Mouse (Mus musculus): ENCODE results near the gene Hoxa9. TPM values are rescaled to one million over a fixed set of nuclear protein-coding genes. Genes with fewer than 3 reads are reported as not detected.

Hoxa9 gene
- polyA plus RNA-seq, 1 experiment, result 13.6 TPM

DNA sequence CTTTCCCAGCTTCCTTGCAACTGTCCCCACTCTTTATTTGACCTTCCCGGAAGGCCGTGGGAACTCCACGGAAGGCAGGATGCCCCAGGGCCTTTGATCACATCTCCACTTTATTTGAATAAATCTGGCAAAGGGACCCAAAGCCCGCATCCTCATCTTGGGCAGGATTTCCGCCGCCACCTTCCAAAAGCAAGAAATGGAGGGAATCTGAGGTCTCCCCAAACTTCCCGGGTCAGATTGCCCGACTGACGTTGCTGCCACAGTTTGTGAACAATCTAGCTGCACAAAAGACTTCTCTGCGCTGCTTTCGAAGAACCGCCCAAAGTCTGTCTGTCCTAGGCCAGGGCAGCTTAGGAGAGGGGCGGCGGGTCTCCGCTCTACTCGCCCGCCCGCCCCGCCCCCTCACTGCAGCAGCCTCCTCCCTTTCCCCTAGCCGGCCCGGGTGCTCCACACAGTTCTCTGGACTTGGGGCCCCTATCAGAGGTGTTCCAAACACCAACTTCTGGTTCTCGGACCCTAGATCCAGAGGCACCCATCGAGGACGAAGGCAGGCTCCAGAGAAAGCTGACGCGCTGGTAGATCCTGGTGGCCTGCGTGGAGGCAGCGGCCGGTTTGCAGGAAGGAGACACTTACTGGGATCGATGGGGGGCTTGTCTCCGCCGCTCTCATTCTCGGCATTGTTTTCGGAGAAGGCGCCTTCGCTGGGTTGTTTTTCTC is 5.8 kb downstream of the Hoxa9 start:
- TF ChIP-seq CTCF (IDR thresholded peaks at IDR 0.05; ENCODE audit: borderline replicate concordance, insufficient read depth, low read length) (no peak), POLR2A (IDR thresholded peaks at IDR 0.05; ENCODE audit: low read depth, low read length) (no peak)
- Histone ChIP-seq H3K4me1 (ENCODE audit: control insufficient read depth, insufficient read depth, low read length) (no peaks in the 10 kb centered on the region), H3K4me3 (ENCODE audit: insufficient read depth, low read length) (peak overlapping the region; percentile 74), H3K27ac (ENCODE audit: insufficient read depth, low read length) (0 out of 2 replicates have a peak overlapping the region, but pooled peaks have one; percentile 66)

DNA sequence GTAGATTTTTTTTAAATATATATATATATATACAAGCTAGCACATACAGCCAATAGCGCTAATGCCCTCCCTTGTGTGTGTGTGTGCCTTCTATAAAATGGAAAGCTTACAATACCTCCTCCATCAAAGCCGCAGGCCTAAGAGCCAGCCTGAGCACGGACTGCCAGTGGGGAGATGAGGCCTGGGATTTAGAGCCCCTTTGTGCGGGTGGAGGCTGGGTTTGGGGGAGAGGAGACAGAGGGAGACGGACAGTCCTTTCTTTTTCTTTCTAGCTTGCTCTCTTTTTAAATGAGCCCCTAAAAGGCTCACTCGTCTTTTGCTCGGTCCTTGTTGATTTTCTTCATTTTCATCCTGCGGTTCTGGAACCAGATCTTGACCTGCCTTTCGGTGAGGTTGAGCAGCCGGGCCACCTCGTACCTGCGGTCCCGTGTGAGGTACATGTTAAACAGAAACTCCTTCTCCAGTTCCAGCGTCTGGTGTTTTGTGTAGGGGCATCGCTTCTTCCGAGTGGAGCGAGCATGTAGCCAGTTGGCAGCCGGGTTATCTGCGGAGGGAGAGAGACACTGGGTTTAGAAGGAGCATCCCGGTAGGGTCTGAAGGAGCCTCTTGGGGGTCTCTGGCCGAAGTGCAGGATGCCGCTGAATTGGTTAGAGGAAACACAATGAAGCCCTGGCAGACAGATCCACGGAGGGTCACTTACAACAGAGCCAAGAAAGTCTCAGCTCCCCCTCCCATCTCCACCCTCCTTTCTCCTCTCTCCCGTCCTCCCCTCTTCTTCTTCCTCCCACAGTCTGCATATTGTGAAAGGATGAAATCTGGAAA is 6.7 kb downstream of the Hoxa9 start:
- H3K27ac ChIP-seq (ENCODE audit: insufficient read depth, low read length), result peak overlapping the region; percentile 32; the same call in 1 of the 2 replicates
- peak overlapping the region; percentile 74 for H3K4me3 ChIP-seq (ENCODE audit: insufficient read depth, low read length)
- TF ChIP-seq CTCF (IDR thresholded peaks at IDR 0.05; ENCODE audit: borderline replicate concordance, insufficient read depth, low read length) (no peak), POLR2A (IDR thresholded peaks at IDR 0.05; ENCODE audit: low read depth, low read length) (no peak)
- H3K4me1 ChIP-seq (ENCODE audit: control insufficient read depth, insufficient read depth, low read length), result no peaks in the 10 kb centered on the region

DNA sequence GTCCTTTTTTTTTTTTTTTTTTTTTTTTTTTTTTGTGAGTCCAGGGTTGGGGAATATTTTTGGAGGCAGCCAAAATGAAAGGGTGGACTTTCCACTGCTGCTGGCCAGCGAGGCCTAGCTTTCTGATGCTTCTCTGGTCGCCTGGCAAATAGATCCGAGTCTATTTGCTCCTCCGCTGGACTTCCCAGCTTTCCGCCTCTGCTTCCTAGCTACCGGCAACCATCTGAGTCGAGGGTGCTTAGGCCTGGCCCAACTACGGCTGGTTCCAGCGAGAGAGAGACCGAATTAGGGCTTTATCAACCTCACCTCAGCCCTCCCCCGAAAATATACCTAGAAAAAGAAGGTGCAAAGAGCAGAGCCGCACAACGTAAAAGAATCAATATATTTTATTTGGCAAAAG is 8.2 kb downstream of the Hoxa9 start:
- 0 out of 2 replicates have a peak, but pooled peaks have one; percentile 18 for TF ChIP-seq POLR2A (IDR thresholded peaks at IDR 0.05; ENCODE audit: low read depth, low read length)
- no peak for TF ChIP-seq CTCF (IDR thresholded peaks at IDR 0.05; ENCODE audit: borderline replicate concordance, insufficient read depth, low read length)
- no peaks in the 10 kb centered on the region for H3K4me1 ChIP-seq (ENCODE audit: control insufficient read depth, insufficient read depth, low read length)
- peak overlapping the region; percentile 78 for H3K27ac ChIP-seq (ENCODE audit: insufficient read depth, low read length)
- H3K4me3 ChIP-seq (ENCODE audit: insufficient read depth, low read length), result peak overlapping the region; percentile 46

DNA sequence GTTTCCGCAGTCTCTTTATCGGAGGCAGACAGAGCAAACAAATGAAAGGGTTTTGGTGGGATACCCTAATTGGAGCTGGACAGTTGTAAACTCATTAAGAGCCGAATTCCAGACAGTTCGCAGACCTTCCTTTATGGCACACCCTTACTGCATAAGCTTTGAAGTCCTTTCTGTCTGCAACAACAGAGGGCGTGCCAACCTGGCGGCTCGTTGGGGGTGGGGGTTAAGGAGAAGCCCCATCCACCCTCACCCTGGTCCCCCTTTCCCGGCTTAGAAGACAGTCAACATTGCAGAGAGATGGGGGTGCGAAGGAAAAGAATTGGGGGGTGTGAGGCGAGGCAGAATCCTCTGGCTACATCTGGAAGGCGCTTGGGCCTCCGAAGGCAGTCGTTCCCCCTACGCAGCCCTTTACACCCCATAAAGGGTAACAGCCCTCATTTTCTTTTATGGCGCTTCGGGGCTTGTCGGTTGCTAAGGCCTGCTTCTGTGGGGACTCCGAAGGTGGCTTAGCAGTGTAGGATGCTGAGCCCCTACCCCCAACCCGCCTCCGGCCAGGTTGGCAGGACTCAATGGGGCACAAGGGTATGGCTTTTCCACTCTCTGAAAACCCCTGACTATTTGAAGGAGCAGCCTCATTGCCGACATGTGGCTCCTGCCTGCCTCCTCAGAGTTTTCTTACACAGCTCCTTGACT is 8.8 kb downstream of the Hoxa9 start:
- TF ChIP-seq POLR2A (IDR thresholded peaks at IDR 0.05; ENCODE audit: low read depth, low read length) (peak; percentile 5; the same call in 1 of the 2 replicates), CTCF (IDR thresholded peaks at IDR 0.05; ENCODE audit: borderline replicate concordance, insufficient read depth, low read length) (no peak)
- Histone ChIP-seq H3K4me3 (ENCODE audit: insufficient read depth, low read length) (peak overlapping the region; percentile 46), H3K4me1 (ENCODE audit: control insufficient read depth, insufficient read depth, low read length) (no peaks in the 10 kb centered on the region), H3K27ac (ENCODE audit: insufficient read depth, low read length) (peak overlapping the region; percentile 78)

DNA sequence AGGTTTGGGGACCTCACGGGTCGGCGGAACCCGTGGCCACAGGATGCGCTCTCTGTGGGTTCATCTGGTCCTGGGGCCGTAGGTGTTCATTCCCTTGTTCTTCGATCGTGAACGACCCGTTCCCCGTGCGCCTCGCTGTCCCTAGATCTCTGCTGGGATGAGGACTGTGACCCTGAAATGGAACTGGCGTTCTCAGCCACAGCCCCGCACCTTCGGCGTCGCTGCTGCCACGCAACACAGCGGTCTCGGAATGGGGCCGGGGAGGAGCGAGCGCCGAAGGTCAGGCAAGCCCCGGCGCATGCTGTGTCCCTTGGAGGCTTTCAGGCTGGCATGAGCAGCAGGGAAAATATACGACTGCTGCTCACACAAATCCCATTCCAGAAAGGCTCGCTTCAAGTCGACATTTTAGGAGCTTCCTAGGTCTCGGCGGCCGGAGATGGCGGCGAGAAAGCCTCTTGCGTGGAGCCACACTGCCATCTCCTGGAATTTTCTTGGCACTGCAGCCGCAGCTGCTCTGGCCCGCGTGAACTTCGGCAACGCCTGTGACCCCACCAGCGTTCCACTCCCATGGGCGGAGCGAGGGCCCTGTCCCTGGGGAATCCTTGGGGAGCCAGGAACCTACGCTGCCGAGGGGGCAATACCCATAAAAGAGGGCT is 9.4 kb downstream of the Hoxa9 start, which contains the start of gene Hoxa7:
Gene Hoxa7 (minus strand): TSS at position 518 of the 656 bp plus-strand sequence.
- peak; percentile 70 for TF ChIP-seq CTCF (IDR thresholded peaks at IDR 0.05; ENCODE audit: borderline replicate concordance, insufficient read depth, low read length)
- TF ChIP-seq POLR2A (IDR thresholded peaks at IDR 0.05; ENCODE audit: low read depth, low read length), result peak; percentile 28; the same call in 1 of the 2 replicates
- Histone ChIP-seq H3K4me1 (ENCODE audit: control insufficient read depth, insufficient read depth, low read length) (no peaks in the 10 kb centered on the region), H3K27ac (ENCODE audit: insufficient read depth, low read length) (peak within 1 kb of the TSS; percentile 78), H3K4me3 (ENCODE audit: insufficient read depth, low read length) (peak within 1 kb of the TSS; percentile 49)

DNA sequence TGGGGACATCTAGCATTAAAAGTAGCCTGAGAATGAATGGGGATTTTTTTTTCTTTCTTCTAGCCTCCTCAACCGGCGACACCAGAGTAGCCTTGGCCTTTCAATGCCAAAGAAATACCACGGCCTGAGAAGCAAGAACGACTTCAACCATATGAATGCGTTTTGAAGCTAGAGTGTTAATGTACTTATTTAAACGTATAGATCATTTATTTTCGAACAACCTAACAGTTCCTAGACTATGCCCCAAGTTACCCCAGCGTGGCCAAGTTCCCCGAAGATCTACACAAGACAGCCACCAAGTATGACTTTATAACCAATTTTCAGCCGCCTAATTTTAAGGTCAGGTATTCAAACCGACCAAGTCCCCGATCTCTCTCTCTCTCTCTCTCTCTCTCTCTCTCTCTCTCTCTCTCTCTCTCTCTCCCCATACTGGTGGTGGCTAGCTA is 10.0 kb downstream of the Hoxa9 start:
- Histone ChIP-seq H3K4me3 (ENCODE audit: insufficient read depth, low read length) (peak overlapping the region; percentile 49), H3K27ac (ENCODE audit: insufficient read depth, low read length) (peak overlapping the region; percentile 69), H3K4me1 (ENCODE audit: control insufficient read depth, insufficient read depth, low read length) (no peaks in the 10 kb centered on the region)
- TF ChIP-seq POLR2A (IDR thresholded peaks at IDR 0.05; ENCODE audit: low read depth, low read length), result no peak
- TF ChIP-seq CTCF (IDR thresholded peaks at IDR 0.05; ENCODE audit: borderline replicate concordance, insufficient read depth, low read length), result no peak

DNA sequence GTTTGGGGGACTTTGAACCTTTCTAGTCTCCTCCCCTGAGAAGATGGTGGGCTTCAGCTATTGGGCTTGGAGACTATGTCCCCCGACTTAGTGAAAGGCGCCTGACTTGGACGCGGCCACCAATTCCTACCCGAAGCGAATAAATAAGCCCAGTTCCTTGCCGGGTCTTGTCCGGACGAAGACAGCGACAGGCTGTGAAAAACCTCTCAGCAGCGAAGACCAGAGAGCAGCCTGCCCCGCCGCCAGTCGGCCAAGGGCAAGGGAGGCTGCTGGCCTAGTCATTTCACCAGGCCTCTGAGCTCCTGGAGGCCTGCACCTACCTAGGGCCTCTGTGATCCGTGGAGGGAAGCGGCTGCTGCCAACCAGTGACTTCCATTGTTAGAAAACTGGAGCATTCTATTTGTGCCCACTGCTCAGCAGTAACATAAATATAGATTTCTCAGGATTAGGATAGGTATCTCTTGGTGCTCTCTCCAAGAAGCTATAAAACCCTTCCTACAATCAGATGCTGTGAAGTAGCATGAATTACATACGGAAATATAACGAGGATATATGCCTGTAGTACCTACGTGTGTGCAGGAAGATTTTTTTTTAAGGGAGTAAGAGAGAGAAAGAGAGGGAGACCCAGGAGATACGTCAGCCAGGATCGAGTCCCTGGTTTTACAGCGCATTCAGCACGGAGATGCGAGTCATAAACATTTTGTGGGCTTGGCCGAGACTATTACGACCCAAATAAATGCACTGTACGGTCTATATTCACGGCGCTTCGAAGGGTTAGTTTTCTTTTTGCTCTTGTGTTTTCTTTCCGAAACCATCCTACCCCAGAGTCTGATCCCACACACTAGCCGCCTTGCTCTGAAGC is 10.7 kb downstream of the Hoxa9 start:
- TF ChIP-seq POLR2A (IDR thresholded peaks at IDR 0.05; ENCODE audit: low read depth, low read length) (0 out of 2 replicates have a peak, but pooled peaks have one; percentile 15), CTCF (IDR thresholded peaks at IDR 0.05; ENCODE audit: borderline replicate concordance, insufficient read depth, low read length) (no peak)
- peak overlapping the region; percentile 69 for H3K27ac ChIP-seq (ENCODE audit: insufficient read depth, low read length)

DNA sequence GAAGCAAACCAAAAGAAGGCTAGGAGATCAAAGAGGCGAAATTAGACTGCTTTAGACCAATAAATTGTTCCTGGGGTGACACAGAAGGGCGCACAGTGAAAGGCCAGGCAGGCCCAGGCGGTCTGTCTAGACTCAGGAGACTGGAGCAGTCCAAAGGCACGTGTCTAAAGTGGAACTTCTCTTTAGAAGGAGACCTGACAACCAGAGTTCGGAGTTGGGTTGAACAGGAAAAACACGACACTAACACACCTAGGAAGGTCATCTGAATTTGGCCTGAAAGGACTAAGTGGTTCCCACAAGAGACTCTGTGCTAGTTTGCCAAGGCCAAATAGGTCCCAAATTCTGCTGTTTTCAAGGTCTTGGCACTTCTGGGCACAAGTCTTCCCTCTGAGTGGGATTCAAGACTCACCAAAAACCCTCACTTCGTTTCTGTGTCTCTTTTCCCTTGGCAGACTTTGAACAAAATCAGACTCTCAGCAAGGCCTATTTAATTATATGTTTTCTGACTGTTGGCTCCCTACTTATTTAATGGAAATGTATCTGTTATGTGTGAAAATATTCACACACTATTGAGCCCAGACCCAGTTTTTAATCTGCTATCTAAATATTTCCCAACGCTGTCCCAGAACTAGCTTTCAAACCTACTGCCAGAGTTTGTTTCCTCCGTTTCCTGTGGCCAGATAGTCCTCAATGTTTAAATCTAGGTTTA is 11.5 kb downstream of the Hoxa9 start:
- H3K4me3 ChIP-seq (ENCODE audit: insufficient read depth, low read length), result peak overlapping the region; percentile 49
- TF ChIP-seq POLR2A (IDR thresholded peaks at IDR 0.05; ENCODE audit: low read depth, low read length), result no peak
- TF ChIP-seq CTCF (IDR thresholded peaks at IDR 0.05; ENCODE audit: borderline replicate concordance, insufficient read depth, low read length), result no peak
- peak overlapping the region; percentile 4; the same call in 1 of the 2 replicates for H3K27ac ChIP-seq (ENCODE audit: insufficient read depth, low read length)
- H3K4me1 ChIP-seq (ENCODE audit: control insufficient read depth, insufficient read depth, low read length), result no peaks in the 10 kb centered on the region

More for the DNA sequence above, 10.7 kb downstream of the Hoxa9 start:
- Histone ChIP-seq H3K4me1 (ENCODE audit: control insufficient read depth, insufficient read depth, low read length) (no peaks in the 10 kb centered on the region), H3K4me3 (ENCODE audit: insufficient read depth, low read length) (peak overlapping the region; percentile 49)
